12 mouse cellular contexts compared by ENCODE assay signal in genomic region chr16:91265972-91266371, GRCm38 (mm10). TPM values are rescaled to one million over a fixed set of nuclear protein-coding genes. Genes with fewer than 3 reads are reported as not detected.
DNase-seq lines count a peak whose midpoint lies in the region; ATAC-seq lines count a peak whose summit lies in the region.
"Had no signal": no experiment of that assay in that cellular context is flagged by ENCODE, and none has a peak within 500 bp of the region (broad histone marks: within the 10 kb centered on the region; RNA-seq: fewer than 3 reads in every experiment).

No protein-coding gene starts in this region.

- peak; percentile 46 for DNase-seq in cerebellum, adult 9-11 months
- peak; percentile 71 to 80 for DNase-seq in layer of hippocampus, adult 8-10 months (ENCODE audit: low spot score in 2 of 2)
- no peak for DNase-seq in adipocyte (ENCODE audit: low spot score)
- no peak for DNase-seq in heart, adult 18-20 months

- H3K27ac ChIP-seq in hindbrain, embryonic 16.5 days (ENCODE audit: low read depth, low read length), result no peak overlapping the region
- H3K27ac ChIP-seq in hindbrain, embryonic 12.5 days, result no peak overlapping the region
- no peak overlapping the region for H3K27ac ChIP-seq in neural tube, embryonic 15.5 days (replicated peaks)
- no peak overlapping the region for H3K27ac ChIP-seq in heart, embryonic 11.5 days (ENCODE audit: low read depth, low read length)
- H3K27ac ChIP-seq: forebrain, embryonic 13.5 days; limb, embryonic 12.5 days had no signal

- H3K9me3 ChIP-seq in hindbrain, embryonic 16.5 days (ENCODE audit: control insufficient read depth, low read length), result no peaks in the 10 kb centered on the region
- no peaks in the 10 kb centered on the region for H3K9me3 ChIP-seq in hindbrain, embryonic 12.5 days (replicated peaks)
- no peaks in the 10 kb centered on the region for H3K9me3 ChIP-seq in neural tube, embryonic 15.5 days (replicated peaks)
- no peaks in the 10 kb centered on the region for H3K9me3 ChIP-seq in heart, embryonic 11.5 days (replicated peaks; ENCODE audit: control insufficient read depth, low read length)
- H3K9me3 ChIP-seq: forebrain, embryonic 13.5 days; limb, embryonic 12.5 days had no signal

- H3K27me3 ChIP-seq in hindbrain, embryonic 16.5 days (replicated peaks; ENCODE audit: control insufficient read depth, insufficient read depth, low read length), result peaks cover 78% of the 10 kb centered on the region
- H3K27me3 ChIP-seq in hindbrain, embryonic 12.5 days, result peaks cover 100% of the 10 kb centered on the region
- peaks cover 95% of the 10 kb centered on the region for H3K27me3 ChIP-seq in neural tube, embryonic 15.5 days (replicated peaks)
- peaks cover 64% of the 10 kb centered on the region for H3K27me3 ChIP-seq in heart, embryonic 11.5 days (ENCODE audit: control insufficient read depth, insufficient read depth, low read length)

- H3K36me3 ChIP-seq in hindbrain, embryonic 16.5 days (ENCODE audit: control insufficient read depth, insufficient read depth, low read length), result no peaks in the 10 kb centered on the region
- no peaks in the 10 kb centered on the region for H3K36me3 ChIP-seq in hindbrain, embryonic 12.5 days
- no peaks in the 10 kb centered on the region for H3K36me3 ChIP-seq in neural tube, embryonic 15.5 days
- H3K36me3 ChIP-seq in heart, embryonic 11.5 days (ENCODE audit: control insufficient read depth, insufficient read depth, low read length), result no peaks in the 10 kb centered on the region
- H3K36me3 ChIP-seq: limb, embryonic 12.5 days had no signal

- 56% methylated on average over 6 of the region's 6 CpGs for WGBS in hindbrain, embryonic 16.5 days
- 78% methylated on average over 6 of the region's 6 CpGs for WGBS in hindbrain, embryonic 12.5 days
- 69% methylated on average over 6 of the region's 6 CpGs for WGBS in neural tube, embryonic 15.5 days
- 77% methylated on average over 6 of the region's 6 CpGs for WGBS in heart, embryonic 11.5 days (ENCODE audit: insufficient replicate concordance)

- no peak overlapping the region for H3K4me3 ChIP-seq in hindbrain, embryonic 16.5 days (ENCODE audit: low read length)
- no peak overlapping the region for H3K4me3 ChIP-seq in hindbrain, embryonic 12.5 days
- H3K4me3 ChIP-seq in neural tube, embryonic 15.5 days (replicated peaks), result no peak overlapping the region
- no peak overlapping the region for H3K4me3 ChIP-seq in heart, embryonic 11.5 days (ENCODE audit: low read depth, low read length)
- H3K4me3 ChIP-seq: forebrain, embryonic 13.5 days; limb, embryonic 12.5 days had no signal

- no peak overlapping the region for H3K9ac ChIP-seq in hindbrain, embryonic 16.5 days (ENCODE audit: low read depth, low read length)
- no peak overlapping the region for H3K9ac ChIP-seq in hindbrain, embryonic 12.5 days
- H3K9ac ChIP-seq in neural tube, embryonic 15.5 days (replicated peaks), result no peak overlapping the region
- H3K9ac ChIP-seq in heart, embryonic 11.5 days (ENCODE audit: low read depth, low read length), result no peak overlapping the region
- H3K9ac ChIP-seq: forebrain, embryonic 13.5 days; limb, embryonic 12.5 days had no signal

- H3K4me2 ChIP-seq in hindbrain, embryonic 16.5 days (ENCODE audit: low read length), result no peak overlapping the region
- H3K4me2 ChIP-seq in hindbrain, embryonic 12.5 days (replicated peaks), result no peak overlapping the region
- no peak overlapping the region for H3K4me2 ChIP-seq in neural tube, embryonic 15.5 days
- H3K4me2 ChIP-seq in heart, embryonic 11.5 days, result no peak overlapping the region
- H3K4me2 ChIP-seq: forebrain, embryonic 13.5 days; limb, embryonic 12.5 days had no signal

- ATAC-seq in hindbrain, embryonic 16.5 days, result peak; percentile 83
- ATAC-seq in hindbrain, embryonic 12.5 days (ENCODE audit: low FRiP score), result no peak
- peak; percentile 40; the same call in 1 of the 2 replicates for ATAC-seq in neural tube, embryonic 15.5 days (ENCODE audit: low FRiP score)
- ATAC-seq in heart, embryonic 11.5 days (replicated peaks; ENCODE audit: insufficient number of reproducible peaks, low FRiP score, low TSS enrichment), result no peak
- ATAC-seq: forebrain, embryonic 13.5 days; lung, postnatal 0 days had no signal

- peaks cover 21% of the 10 kb centered on the region for H3K4me1 ChIP-seq in hindbrain, embryonic 16.5 days (ENCODE audit: control insufficient read depth, insufficient read depth, low read depth, low read length)
- peaks cover 19% of the 10 kb centered on the region for H3K4me1 ChIP-seq in hindbrain, embryonic 12.5 days
- H3K4me1 ChIP-seq in neural tube, embryonic 15.5 days, result peaks cover 20% of the 10 kb centered on the region
- H3K4me1 ChIP-seq in heart, embryonic 11.5 days (ENCODE audit: control insufficient read depth, insufficient read depth, low read length), result peaks cover 9% of the 10 kb centered on the region; the same call in 1 of the 2 replicates

RNA-seq across cellular contexts. Expression of gene Olig1, which starts 3.6 kb away (rescaled TPM):
- 153 and 190 TPM in 2 replicates for polyA plus RNA-seq in hindbrain, embryonic 16.5 days (2015; fragmentation: Nextera tagmentation; extraction: Ambion mirVana)
- polyA plus RNA-seq in hindbrain, embryonic 12.5 days (2016; fragmentation: Nextera tagmentation; extraction: Ambion mirVana), result 2.7 and 5.2 TPM in 2 replicates
- total RNA-seq in layer of hippocampus, adult 8-10 months (2022), result 100 to 1,000 TPM in 1 of 4 experiments, 10 to 100 TPM in 3; 86.9 to 110 (median 89.6) TPM
- 77.3 and 86.7 TPM in 2 replicates for polyA plus RNA-seq in neural tube, embryonic 15.5 days (2015; fragmentation: Nextera tagmentation; extraction: Ambion mirVana)
- total RNA-seq in heart, adult 18-20 months (2021), result under 1 TPM in 1 of 2 experiments, not detected in 1; 0.18 TPM
- not detected in 2 replicates for polyA plus RNA-seq in heart, embryonic 11.5 days (2014; fragmentation: Nextera tagmentation; extraction: Ambion mirVana)
- total RNA-seq: heart, postnatal 25 days had no signal
- polyA plus RNA-seq: lung, postnatal 0 days had no signal

RNA-seq across cellular contexts. Expression of gene Olig2, which starts 40.7 kb away (rescaled TPM):
- 6.1 and 11.4 TPM in 2 replicates for polyA plus RNA-seq in hindbrain, embryonic 16.5 days (2015; fragmentation: Nextera tagmentation; extraction: Ambion mirVana)
- polyA plus RNA-seq in hindbrain, embryonic 12.5 days (2016; fragmentation: Nextera tagmentation; extraction: Ambion mirVana), result 2.8 and 3.4 TPM in 2 replicates
- total RNA-seq in layer of hippocampus, adult 8-10 months (2022), result 10 to 100 TPM; 21.9 to 27.2 (median 24.1) TPM
- polyA plus RNA-seq in neural tube, embryonic 15.5 days (2015; fragmentation: Nextera tagmentation; extraction: Ambion mirVana), result 8.5 and 9.9 TPM in 2 replicates
- not detected for total RNA-seq in heart, adult 18-20 months (2021)
- 0.06 TPM in 1 of 2 replicates, not detected in the other for polyA plus RNA-seq in heart, embryonic 11.5 days (2014; fragmentation: Nextera tagmentation; extraction: Ambion mirVana)
- total RNA-seq: heart, postnatal 25 days had no signal
- polyA plus RNA-seq: limb, embryonic 12.5 days; lung, postnatal 0 days had no signal

Comparison
In these comparisons a context has a peak if more than half of its experiments do, and no peak if none do; other contexts are left out.
1. ATAC-seq: peak in hindbrain, embryonic 16.5 days (single experiment) and neural tube, embryonic 15.5 days (single experiment); none in hindbrain, embryonic 12.5 days (single experiment) and heart, embryonic 11.5 days (single experiment).
2. RNA of gene Olig1, which starts 3.6 kb away (polyA plus RNA-seq): 153 to 190 TPM in hindbrain, embryonic 16.5 days and 77.3 to 86.7 TPM in neural tube, embryonic 15.5 days; 2.7 to 5.2 TPM in hindbrain, embryonic 12.5 days and not detected in heart, embryonic 11.5 days; every median in the first group is over 10 times any median in the second.
3. DNase-seq: peak in cerebellum, adult 9-11 months (single experiment) and layer of hippocampus, adult 8-10 months (2 of 2); none in adipocyte (single experiment) and heart, adult 18-20 months (0 of 2).